Mouse (Mus musculus) frontal cortex, adult (tissue): ENCODE data around the gene Prss12.

Source experiments
- ATAC-seq: cut with Nextera tagmentation; 2 replicates; pipeline ENCODE4 v1.9.2; 2017; ENCODE audit warnings: mild to moderate bottlenecking, moderate library complexity, mixed read lengths; ENCODE audit not compliant: low TSS enrichment

The Prss12 gene

DNA sequence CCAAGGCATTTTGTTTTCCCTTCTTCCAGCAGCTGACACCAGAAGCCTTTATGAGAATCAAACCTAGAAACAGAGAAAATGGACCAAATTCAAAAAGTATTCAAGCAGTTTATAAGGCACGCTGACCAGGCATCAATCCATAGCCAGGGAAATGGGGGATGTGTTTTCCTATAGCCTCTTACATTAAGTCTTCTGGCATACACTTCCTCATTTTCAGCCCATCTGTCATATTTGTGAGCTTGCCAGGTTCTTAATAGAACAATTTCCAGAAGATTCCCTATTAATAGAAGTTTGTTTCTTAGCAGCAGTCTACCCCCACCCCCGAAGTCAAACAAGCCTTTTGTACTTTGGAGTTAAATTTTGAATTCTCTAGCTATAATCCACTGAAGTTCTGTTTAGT lies 84.4 kb downstream of the Prss12 start:
- no peak for ATAC-seq

DNA sequence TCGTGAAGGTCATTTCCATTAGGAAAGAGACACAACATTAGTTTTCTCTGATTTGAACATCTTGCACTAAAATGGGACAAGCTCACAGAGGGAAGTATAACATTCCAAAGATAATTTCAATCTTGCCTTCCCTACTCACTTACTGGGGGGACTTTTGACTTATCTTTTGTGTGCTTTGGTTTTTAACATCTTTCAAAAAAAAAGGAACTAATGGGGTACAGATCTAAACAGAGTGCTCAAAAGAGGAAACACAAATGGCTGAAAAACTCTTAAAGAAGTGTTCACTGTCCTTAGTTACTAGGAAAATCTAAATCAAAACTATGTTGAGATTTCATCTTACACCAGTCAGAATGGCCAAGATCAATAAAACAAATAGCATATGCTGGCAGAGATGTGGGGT lies 90.6 kb downstream of the Prss12 start:
- ATAC-seq: no peak

GRCm38 (mm10) chr3:123543585-123544304 lies 97.0 kb downstream of the Prss12 start:
- ATAC-seq: no peak

- no peak for ATAC-seq
These were observed 103.8 kb downstream of the Prss12 start for GRCm38 (mm10) chr3:123550487-123550886.

DNA sequence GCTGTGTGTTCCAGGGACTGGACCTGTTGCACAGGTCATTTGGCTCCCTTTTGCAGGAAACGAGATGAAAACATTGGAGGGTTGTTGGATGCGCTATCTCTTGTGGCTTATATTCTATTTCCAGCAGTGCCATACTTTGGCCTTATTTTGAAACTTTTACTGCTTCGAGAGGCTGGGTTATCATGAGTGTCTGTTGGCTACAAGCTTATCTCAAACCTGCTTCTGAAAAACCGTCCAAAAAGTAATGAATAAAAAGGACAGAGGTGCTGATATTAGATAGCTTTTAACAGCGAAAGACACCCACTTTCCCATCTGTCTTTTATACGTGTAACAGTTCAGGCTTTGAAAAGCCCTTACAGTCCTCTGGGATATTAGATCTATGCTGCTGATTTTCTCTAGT lies 107.2 kb downstream of the Prss12 start:
- ATAC-seq: no peak

GRCm38 (mm10) chr3:123555254-123555865 lies 108.6 kb downstream of the Prss12 start:
- no peak for ATAC-seq
